Mouse (Mus musculus) common myeloid progenitor, adult 5-6 weeks (primary cell): ENCODE results near the gene Cdrt4. TPM values are rescaled to one million over a fixed set of nuclear protein-coding genes. Genes with fewer than 3 reads are reported as not detected.

ENCODE experiments used
- ATAC-seq: replicated peaks from 2 replicates; pipeline ENCODE4 v1.8.0; 2016; ENCODE audit warnings: low read depth, mild to moderate bottlenecking, moderate TSS enrichment, inconsistent platforms; ENCODE audit not compliant: poor library complexity, severe bottlenecking
- total RNA-seq: library from RNA; stranded (forward); fragments of 200-1000, 187-1606 nt; gene quantifications from 2 replicates; pipeline ENCODE4 v1.2.3, GENCODE M21; 2017

The Cdrt4 gene
- total RNA-seq = not detected in 2 replicates

- ATAC-seq = no peak
Observed at GRCm38 (mm10) chr11:62951012-62951411, at the start of gene Cdrt4. TSS of gene Cdrt4 (plus strand) at chr11:62951193.

- peak; percentile 94 for ATAC-seq
Observed at GRCm38 (mm10) chr11:62901699-62902323, 49.2 kb upstream of the Cdrt4 start.

GRCm38 (mm10) chr11:62903871-62904495 is 47.0 kb upstream of the Cdrt4 start:
- peak; percentile 50; the same call in 1 of the 2 replicates for ATAC-seq

GRCm38 (mm10) chr11:62909720-62910306 is 41.2 kb upstream of the Cdrt4 start:
- ATAC-seq = peak; percentile 73

GRCm38 (mm10) chr11:62911362-62911761 is 39.6 kb upstream of the Cdrt4 start:
- ATAC-seq = no peak

- no peak for ATAC-seq
Observed at GRCm38 (mm10) chr11:62913141-62913540, 37.9 kb upstream of the Cdrt4 start.

GRCm38 (mm10) chr11:62914532-62914931 is 36.5 kb upstream of the Cdrt4 start:
- ATAC-seq = no peak; the same call in 1 of the 2 replicates

GRCm38 (mm10) chr11:62915486-62915885 is 35.5 kb upstream of the Cdrt4 start:
- ATAC-seq = no peak

GRCm38 (mm10) chr11:62916765-62917164 is 34.2 kb upstream of the Cdrt4 start:
- ATAC-seq = no peak

GRCm38 (mm10) chr11:62919946-62920742 is 30.8 kb upstream of the Cdrt4 start:
- no peak for ATAC-seq

- ATAC-seq = no peak
Observed at GRCm38 (mm10) chr11:62920743-62921050, 30.3 kb upstream of the Cdrt4 start.

GRCm38 (mm10) chr11:62921052-62921977 is 29.7 kb upstream of the Cdrt4 start:
- peak; percentile 73 for ATAC-seq

GRCm38 (mm10) chr11:62924091-62924761 is 26.8 kb upstream of the Cdrt4 start:
- ATAC-seq = no peak

GRCm38 (mm10) chr11:62929799-62930198 is 21.2 kb upstream of the Cdrt4 start:
- ATAC-seq = peak; percentile 93

GRCm38 (mm10) chr11:62930574-62930973 is 20.4 kb upstream of the Cdrt4 start:
- no peak for ATAC-seq

- ATAC-seq = no peak
Observed at GRCm38 (mm10) chr11:62931141-62931540, 19.9 kb upstream of the Cdrt4 start.

- no peak for ATAC-seq
Observed at GRCm38 (mm10) chr11:62933099-62933498, 17.9 kb upstream of the Cdrt4 start.

- ATAC-seq = no peak
Observed at GRCm38 (mm10) chr11:62934795-62935514, 16.0 kb upstream of the Cdrt4 start.

- ATAC-seq = no peak
Observed at GRCm38 (mm10) chr11:62937986-62938385, 13.0 kb upstream of the Cdrt4 start.
